Mouse (Mus musculus): ENCODE results near the gene Plek. TPM values are rescaled to one million over a fixed set of nuclear protein-coding genes. Genes with fewer than 3 reads are reported as not detected.
"Not testable (repeated sequence)": the region's sequence is repeated elsewhere in the genome, so short reads cannot be mapped to it uniquely, and the experiment has no call there.

Plek gene
- polyA plus RNA-seq (2015; fragmentation: Nextera tagmentation; extraction: Ambion mirVana) = 1.6 and 2.9 TPM in 2 replicates

DNA sequence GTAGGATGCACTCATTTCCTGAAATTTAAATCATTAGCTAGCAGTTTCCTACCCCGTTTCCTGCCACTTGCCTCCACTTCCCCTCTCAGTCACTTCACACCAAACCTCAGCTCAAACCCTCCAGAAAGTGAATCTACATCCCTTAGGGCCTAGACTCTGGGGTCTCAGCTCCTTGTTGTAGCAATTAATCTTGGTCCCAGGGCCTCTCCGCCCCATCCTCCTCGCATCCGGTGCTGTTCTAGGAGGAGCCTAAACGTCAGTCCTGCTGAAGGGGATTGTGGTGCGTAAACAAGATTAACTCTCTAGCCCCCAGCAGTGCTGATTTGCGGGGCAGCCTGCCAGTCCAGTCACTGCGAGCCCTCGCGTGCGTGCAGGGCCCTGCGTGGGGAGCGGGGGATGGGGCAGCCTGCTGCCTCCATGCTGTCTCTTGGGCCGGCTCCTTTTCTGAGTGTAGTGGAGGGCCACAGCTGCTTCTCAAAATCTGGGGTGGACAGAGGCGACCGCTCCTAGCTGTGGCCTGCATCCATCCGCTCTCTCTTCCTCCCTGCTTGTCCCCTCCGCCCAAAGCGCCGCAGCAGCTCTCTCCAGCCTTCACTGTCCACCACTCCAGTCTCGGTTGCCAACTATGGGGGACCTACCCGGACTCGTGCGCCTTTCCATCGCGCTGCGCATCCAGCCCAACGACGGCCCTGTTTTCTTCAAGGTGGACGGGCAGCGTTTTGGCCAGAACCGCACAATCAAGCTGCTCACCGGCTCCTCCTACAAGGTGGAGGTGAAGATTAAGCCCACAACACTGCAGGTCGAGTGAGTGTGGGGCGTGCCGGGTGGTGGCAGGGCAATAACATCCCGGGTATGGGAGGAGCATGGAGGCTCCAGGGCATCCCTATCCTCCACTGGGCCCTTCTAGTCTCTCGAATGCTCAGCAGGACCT, at the start of gene Plek, which contains the start of gene Cnrip1:
TSS of gene Plek (minus strand) at position 837 of the 931 bp plus-strand sequence.
TSS of gene Cnrip1 (plus strand) at position 42 of the 931 bp plus-strand sequence.
- Histone ChIP-seq H3K4me3 (replicated peaks) (peak within 1 kb of the TSS; percentile 62), H3K36me3 (no peaks in the 10 kb centered on the region; the same call in 1 of the 2 replicates), H3K9ac (peak within 1 kb of the TSS; percentile 66), H3K27ac (peak within 1 kb of the TSS; percentile 86), H3K27me3 (no peaks in the 10 kb centered on the region), H3K4me1 (peaks cover 15% of the 10 kb centered on the region), H3K9me3 (replicated peaks) (no peaks in the 10 kb centered on the region), H3K4me2 (peak within 1 kb of the TSS; percentile 79)
- peak; percentile 96 for ATAC-seq (replicated peaks; ENCODE audit: low FRiP score)
- WGBS = under 1% methylated on average over 38 of the region's 38 CpGs

DNA sequence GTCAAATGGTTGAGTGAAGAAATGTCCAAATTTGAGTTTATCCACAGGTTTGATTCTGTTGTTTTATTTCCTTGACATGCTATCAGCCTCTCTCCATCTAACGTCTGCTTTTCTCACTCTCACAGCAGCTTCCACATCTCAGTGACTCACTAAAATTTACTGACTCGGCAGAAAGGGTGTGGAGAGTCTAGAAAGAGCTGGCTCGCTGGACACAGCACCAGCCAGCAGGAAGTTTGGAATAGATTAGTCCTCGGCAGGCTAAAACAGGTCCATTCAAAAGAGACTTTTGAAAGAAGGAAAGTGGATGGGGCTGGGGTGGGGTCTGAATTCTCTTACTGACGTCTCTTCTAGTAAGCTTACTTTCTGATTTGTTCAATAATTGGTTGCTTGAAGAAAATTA, 33.9 kb upstream of the Plek start:
- no peak overlapping the region for H3K4me3 ChIP-seq (replicated peaks)
- H3K4me1 ChIP-seq = peaks cover 7% of the 10 kb centered on the region; the same call in 1 of the 2 replicates
- ATAC-seq (replicated peaks; ENCODE audit: low FRiP score) = peak; percentile 60
- H3K9ac ChIP-seq = no peak overlapping the region
- H3K27me3 ChIP-seq = no peaks in the 10 kb centered on the region
- no peaks in the 10 kb centered on the region for H3K36me3 ChIP-seq
- no peaks in the 10 kb centered on the region for H3K9me3 ChIP-seq (replicated peaks)
- H3K27ac ChIP-seq = no peak overlapping the region
- 7% methylated on average over 5 of the region's 5 CpGs for WGBS
- H3K4me2 ChIP-seq = no peak overlapping the region

DNA sequence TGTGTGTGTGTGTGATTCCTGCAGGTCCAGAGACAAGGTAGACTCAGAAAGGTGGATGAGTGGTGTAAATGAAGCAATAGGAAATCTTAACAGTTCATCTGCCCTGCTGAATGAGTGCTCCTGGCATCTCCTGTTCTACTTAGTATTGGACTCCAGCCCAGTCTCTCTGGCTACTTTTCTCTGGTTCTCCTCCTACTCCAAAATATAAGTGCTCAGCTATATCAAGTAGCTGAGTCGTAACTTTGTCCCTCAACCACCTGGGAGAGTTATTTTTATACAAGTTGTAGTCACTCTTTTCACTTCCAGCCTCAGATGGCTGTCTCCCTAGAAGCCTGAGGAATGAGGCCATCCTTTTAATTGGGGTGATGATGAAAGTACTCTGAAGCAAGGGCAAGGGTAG, 31.7 kb upstream of the Plek start:
- peaks cover 7% of the 10 kb centered on the region; the same call in 1 of the 2 replicates for H3K4me1 ChIP-seq
- H3K4me2 ChIP-seq = no peak overlapping the region
- no peak overlapping the region for H3K9ac ChIP-seq
- H3K27ac ChIP-seq = no peak overlapping the region
- no peaks in the 10 kb centered on the region for H3K9me3 ChIP-seq (replicated peaks)
- H3K4me3 ChIP-seq (replicated peaks) = no peak overlapping the region
- H3K27me3 ChIP-seq = no peaks in the 10 kb centered on the region
- H3K36me3 ChIP-seq = no peaks in the 10 kb centered on the region
- 29% methylated on average over 1 of the region's 1 CpGs for WGBS
- no peak for ATAC-seq (replicated peaks; ENCODE audit: low FRiP score)

- Histone ChIP-seq H3K4me1 (peaks cover 7% of the 10 kb centered on the region; the same call in 1 of the 2 replicates), H3K4me3 (replicated peaks) (no peak overlapping the region), H3K9ac (no peak overlapping the region), H3K27me3 (no peaks in the 10 kb centered on the region), H3K9me3 (replicated peaks) (no peaks in the 10 kb centered on the region), H3K36me3 (0 out of 2 replicates have a peak, but pooled peaks cover 4% of the 10 kb centered on the region), H3K27ac (no peak overlapping the region), H3K4me2 (no peak overlapping the region)
- WGBS = 89% methylated on average over 3 of the region's 3 CpGs
- no peak for ATAC-seq (replicated peaks; ENCODE audit: low FRiP score)
Measured at GRCm38 (mm10) chr11:17083455-17083854, 31.3 kb upstream of the Plek start.

- H3K9me3 ChIP-seq (replicated peaks) = no peaks in the 10 kb centered on the region
Measured at GRCm38 (mm10) chr11:17082953-17083352, 30.8 kb upstream of the Plek start.

GRCm38 (mm10) chr11:17082086-17082485, 29.9 kb upstream of the Plek start:
- ATAC-seq (replicated peaks; ENCODE audit: low FRiP score) = no peak
- WGBS = 57% methylated on average over 3 of the region's 3 CpGs
- no peak overlapping the region for H3K9ac ChIP-seq

More at GRCm38 (mm10) chr11:17082953-17083352, 30.8 kb upstream of the Plek start:
- no peak overlapping the region for H3K4me2 ChIP-seq
- no peak overlapping the region for H3K9ac ChIP-seq
- H3K36me3 ChIP-seq = 0 out of 2 replicates have a peak, but pooled peaks cover 6% of the 10 kb centered on the region
- peaks cover 7% of the 10 kb centered on the region; the same call in 1 of the 2 replicates for H3K4me1 ChIP-seq
- H3K27ac ChIP-seq = no peak overlapping the region
- WGBS = 37% methylated on average over 2 of the region's 2 CpGs
- peak; percentile 53 for ATAC-seq (replicated peaks; ENCODE audit: low FRiP score)
- no peak overlapping the region for H3K4me3 ChIP-seq (replicated peaks)
- H3K27me3 ChIP-seq = no peaks in the 10 kb centered on the region

GRCm38 (mm10) chr11:17075656-17076055, 23.5 kb upstream of the Plek start:
- H3K4me3 ChIP-seq (replicated peaks) = no peak overlapping the region
- 98% methylated on average over 2 of the region's 2 CpGs for WGBS
- no peak for ATAC-seq (replicated peaks; ENCODE audit: low FRiP score)
- H3K27ac ChIP-seq = no peak overlapping the region
- no peak overlapping the region for H3K4me2 ChIP-seq
- no peaks in the 10 kb centered on the region for H3K27me3 ChIP-seq
- no peaks in the 10 kb centered on the region for H3K4me1 ChIP-seq
- no peak overlapping the region for H3K9ac ChIP-seq
- H3K9me3 ChIP-seq (replicated peaks) = no peaks in the 10 kb centered on the region
- 0 out of 2 replicates have a peak, but pooled peaks cover 6% of the 10 kb centered on the region for H3K36me3 ChIP-seq

More at GRCm38 (mm10) chr11:17082086-17082485, 29.9 kb upstream of the Plek start:
- Histone ChIP-seq H3K4me1 (peaks cover 7% of the 10 kb centered on the region; the same call in 1 of the 2 replicates), H3K9me3 (replicated peaks) (no peaks in the 10 kb centered on the region), H3K4me2 (no peak overlapping the region), H3K27ac (no peak overlapping the region), H3K4me3 (replicated peaks) (no peak overlapping the region), H3K27me3 (no peaks in the 10 kb centered on the region), H3K36me3 (0 out of 2 replicates have a peak, but pooled peaks cover 6% of the 10 kb centered on the region)

DNA sequence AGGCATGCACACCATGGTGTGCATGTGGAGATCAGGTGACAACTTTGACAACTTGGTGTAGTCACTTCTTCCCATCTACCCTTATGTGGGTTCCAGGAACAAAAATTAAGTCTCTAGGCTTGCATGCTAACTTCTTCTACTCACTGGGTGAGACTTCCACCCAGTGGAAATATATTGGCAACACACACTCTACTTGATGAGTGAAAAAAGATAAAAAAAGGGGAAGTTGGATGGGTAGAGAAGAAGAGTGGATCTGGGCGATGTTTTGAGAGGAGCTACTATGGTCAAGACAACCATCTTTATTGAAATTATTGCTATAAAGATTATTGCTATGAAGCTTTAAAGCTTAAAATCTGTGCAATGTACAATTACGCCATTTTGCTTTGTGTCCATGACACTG, 17.2 kb upstream of the Plek start:
- not testable (repeated sequence) for H3K27me3 ChIP-seq; H3K4me3 ChIP-seq (replicated peaks); H3K27ac ChIP-seq; H3K9me3 ChIP-seq (replicated peaks); ATAC-seq (replicated peaks; ENCODE audit: low FRiP score); H3K4me1 ChIP-seq; H3K4me2 ChIP-seq; H3K9ac ChIP-seq; H3K36me3 ChIP-seq
- WGBS = 92% methylated on average over 2 of the region's 2 CpGs

DNA sequence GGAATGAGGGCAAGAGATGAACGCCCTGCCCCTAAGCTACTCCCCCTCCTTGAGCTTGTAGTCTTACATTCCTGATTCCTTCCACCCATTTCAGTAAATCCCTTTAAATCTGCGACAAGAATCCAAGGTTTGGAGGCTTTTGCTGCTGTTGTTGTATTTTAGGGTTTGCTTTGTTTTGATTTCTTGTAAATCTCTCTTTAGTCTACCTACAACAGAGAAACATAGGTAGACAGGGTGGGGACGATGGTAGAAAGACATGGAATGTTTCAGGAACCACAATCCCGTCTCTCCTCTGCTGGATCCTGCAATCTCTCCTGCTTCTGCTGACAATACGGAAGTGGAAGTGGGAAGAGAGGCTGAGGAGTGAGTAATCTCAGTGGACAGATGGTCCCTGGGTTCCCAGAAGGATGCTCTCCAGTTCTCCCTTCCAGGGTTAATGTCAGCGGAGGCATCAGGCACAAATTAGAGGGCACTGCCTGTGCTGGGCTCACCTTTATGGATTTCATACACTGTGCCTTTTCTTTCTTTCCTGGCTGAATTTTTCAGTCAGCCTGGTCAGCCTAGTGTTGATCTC, 382 bp upstream of the Plek start:
- peak overlapping the region; percentile 66 for H3K9ac ChIP-seq
- no peaks in the 10 kb centered on the region for H3K27me3 ChIP-seq
- no peaks in the 10 kb centered on the region; the same call in 1 of the 2 replicates for H3K36me3 ChIP-seq
- peaks cover 15% of the 10 kb centered on the region for H3K4me1 ChIP-seq
- 10% methylated on average over 6 of the region's 6 CpGs for WGBS
- H3K9me3 ChIP-seq (replicated peaks) = no peaks in the 10 kb centered on the region
- H3K4me2 ChIP-seq = peak overlapping the region; percentile 79
- H3K27ac ChIP-seq = peak overlapping the region; percentile 86
- H3K4me3 ChIP-seq (replicated peaks) = peak overlapping the region; percentile 62
- ATAC-seq (replicated peaks; ENCODE audit: low FRiP score) = no peak

DNA sequence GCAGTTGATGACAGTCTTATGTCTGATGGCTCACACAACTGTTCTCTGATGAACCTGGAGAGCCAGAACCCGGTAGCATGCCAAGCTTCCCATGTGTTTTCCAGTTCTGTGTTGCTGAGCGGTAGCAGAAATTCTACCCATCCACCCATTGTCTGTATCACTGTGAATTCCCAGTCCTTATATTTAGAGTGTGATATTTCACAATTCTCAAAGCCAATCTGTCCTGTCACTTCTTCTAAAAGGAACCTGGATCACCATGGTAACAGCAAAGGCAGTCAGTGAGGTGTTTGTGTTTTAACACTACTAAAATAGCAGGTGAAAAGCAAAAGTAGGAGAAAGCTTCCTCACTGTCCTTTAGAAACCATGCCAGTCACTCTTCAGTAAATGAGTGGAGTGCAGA, 6.4 kb downstream of the Plek start:
- Histone ChIP-seq H3K27me3 (no peaks in the 10 kb centered on the region), H3K4me3 (replicated peaks) (no peak overlapping the region), H3K27ac (no peak overlapping the region), H3K9me3 (replicated peaks) (no peaks in the 10 kb centered on the region), H3K4me1 (no peaks in the 10 kb centered on the region), H3K9ac (no peak overlapping the region), H3K4me2 (no peak overlapping the region), H3K36me3 (no peaks in the 10 kb centered on the region)
- WGBS = 92% methylated on average over 2 of the region's 2 CpGs
- no peak for ATAC-seq (replicated peaks; ENCODE audit: low FRiP score)

GRCm38 (mm10) chr11:17023984-17024383, 28.2 kb downstream of the Plek start:
- H3K4me1 ChIP-seq = no peaks in the 10 kb centered on the region
- no peaks in the 10 kb centered on the region for H3K9me3 ChIP-seq (replicated peaks)
- H3K36me3 ChIP-seq = no peaks in the 10 kb centered on the region
- 83% methylated on average over 3 of the region's 3 CpGs for WGBS
- no peak overlapping the region for H3K4me3 ChIP-seq (replicated peaks)
- H3K27me3 ChIP-seq = no peaks in the 10 kb centered on the region
- no peak overlapping the region for H3K9ac ChIP-seq
- no peak overlapping the region for H3K4me2 ChIP-seq
- H3K27ac ChIP-seq = no peak overlapping the region
- no peak for ATAC-seq (replicated peaks; ENCODE audit: low FRiP score)

- ATAC-seq (replicated peaks; ENCODE audit: low FRiP score) = no peak
- H3K27me3 ChIP-seq = no peaks in the 10 kb centered on the region
- H3K36me3 ChIP-seq = no peaks in the 10 kb centered on the region
- H3K9ac ChIP-seq = no peak overlapping the region
- no peak overlapping the region for H3K4me3 ChIP-seq (replicated peaks)
- WGBS = 74% methylated on average over 6 of the region's 6 CpGs
- H3K4me1 ChIP-seq = no peaks in the 10 kb centered on the region
- no peak overlapping the region for H3K27ac ChIP-seq
- H3K9me3 ChIP-seq (replicated peaks) = peaks cover 6% of the 10 kb centered on the region; the same call in 1 of the 2 replicates
- H3K4me2 ChIP-seq = no peak overlapping the region
Measured at GRCm38 (mm10) chr11:17023206-17023605, 29.0 kb downstream of the Plek start.

All from kidney, embryonic 15.5 days (tissue).